Mouse (Mus musculus): ENCODE data around the gene Fmo2. TPM values are rescaled to one million over a fixed set of nuclear protein-coding genes. Genes with fewer than 3 reads are reported as not detected.
A peak's percentile ranks its signal among the peaks of the same experiment; 100 is the strongest.

The Fmo2 gene
- polyA plus RNA-seq, 1 experiment = 256 TPM

DNA sequence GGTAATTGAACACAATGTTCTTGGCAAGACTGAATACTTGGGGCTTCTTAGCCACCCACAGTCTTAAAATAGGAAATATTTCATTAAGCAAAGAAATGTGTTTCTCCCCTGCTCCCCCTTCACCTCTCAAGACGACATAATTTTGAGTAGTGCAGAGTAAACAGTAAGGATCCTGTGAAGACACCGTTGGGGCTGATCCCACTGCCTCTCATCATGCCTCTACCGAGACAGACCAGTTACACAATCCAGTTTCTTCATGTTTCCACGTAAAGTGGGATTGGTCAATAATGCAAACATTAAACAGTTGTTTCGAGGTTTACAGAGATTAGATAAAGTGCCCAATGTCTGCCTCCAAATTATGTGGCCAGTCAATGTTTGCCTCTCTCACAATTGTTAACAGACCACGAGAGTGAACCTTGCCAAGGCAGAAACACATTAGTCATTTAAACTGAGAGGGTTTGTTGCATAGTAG, 6.5 kb downstream of the Fmo2 start:
- no peak for DNase-seq (ENCODE audit: low spot score)

DNA sequence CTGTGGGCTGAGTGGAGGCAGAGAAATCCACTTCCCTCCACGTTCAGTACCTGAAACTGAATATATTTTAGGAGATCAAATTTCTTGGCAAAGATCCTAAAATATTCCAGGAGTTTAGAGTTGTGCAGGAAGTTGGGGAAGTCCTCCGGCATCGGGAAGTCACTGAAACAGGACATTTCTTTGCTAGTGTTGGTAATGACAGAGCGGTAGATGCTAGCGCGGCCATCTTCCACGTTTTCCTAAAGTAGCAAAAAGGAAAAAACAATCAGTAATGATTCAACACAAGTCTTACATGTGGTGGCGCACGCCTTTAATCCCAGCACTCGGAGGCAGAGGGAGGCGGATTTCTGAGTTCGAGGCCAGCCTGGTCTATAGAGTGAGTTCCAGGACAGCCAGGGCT, 9.9 kb downstream of the Fmo2 start:
- no peak for DNase-seq (ENCODE audit: low spot score)

DNA sequence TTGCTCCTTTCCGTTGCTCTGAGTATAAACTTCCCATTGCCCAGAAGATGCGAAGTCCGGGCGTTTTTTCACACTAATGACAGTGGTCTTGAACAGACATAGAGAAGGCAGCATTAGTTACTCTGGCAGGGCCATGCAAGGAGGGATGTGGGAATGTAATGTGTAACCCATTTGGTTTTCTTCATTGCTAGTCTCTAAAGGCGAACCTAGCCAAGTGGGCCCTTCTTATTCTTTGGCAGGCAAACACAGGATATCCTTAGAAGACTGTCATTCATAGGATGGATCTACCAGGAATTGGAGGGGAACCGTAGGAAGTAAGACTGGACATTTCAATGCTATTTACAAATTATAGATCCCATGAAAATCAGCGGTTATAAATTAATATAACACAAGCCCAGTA, 10.9 kb downstream of the Fmo2 start:
- no peak for DNase-seq (ENCODE audit: low spot score)

DNA sequence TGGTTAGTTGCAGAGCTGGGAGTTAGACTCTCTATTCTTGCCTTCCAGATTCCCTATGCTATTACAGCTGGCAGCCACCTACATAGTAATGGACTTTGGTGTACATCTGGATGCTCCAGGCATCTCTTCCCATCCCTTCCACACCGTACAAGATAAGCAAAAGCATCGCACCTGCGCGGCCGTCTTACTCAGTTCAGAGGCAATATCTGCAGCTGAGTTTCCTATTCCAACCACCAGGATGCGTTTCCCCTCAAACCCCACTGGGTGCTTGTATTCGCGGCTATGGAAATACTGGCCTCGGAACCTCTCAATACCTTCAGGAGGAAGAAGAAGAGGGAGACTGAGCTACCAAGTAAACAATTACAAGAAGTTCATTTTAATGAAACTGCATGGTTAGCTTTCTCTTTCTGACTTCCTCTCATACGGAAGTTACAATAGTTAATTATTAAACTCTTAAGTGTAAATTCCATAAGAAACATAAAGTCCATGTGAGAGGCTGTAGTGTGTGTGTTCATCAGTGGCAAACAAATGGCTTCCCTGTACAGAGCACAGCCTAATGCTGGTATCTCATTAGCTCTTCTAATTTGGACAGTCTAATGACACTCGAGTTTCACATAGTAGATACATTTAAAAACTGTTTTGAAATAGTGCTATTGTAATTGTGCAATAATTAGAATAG, 12.2 kb downstream of the Fmo2 start:
- DNase-seq (ENCODE audit: low spot score) = no peak

DNA sequence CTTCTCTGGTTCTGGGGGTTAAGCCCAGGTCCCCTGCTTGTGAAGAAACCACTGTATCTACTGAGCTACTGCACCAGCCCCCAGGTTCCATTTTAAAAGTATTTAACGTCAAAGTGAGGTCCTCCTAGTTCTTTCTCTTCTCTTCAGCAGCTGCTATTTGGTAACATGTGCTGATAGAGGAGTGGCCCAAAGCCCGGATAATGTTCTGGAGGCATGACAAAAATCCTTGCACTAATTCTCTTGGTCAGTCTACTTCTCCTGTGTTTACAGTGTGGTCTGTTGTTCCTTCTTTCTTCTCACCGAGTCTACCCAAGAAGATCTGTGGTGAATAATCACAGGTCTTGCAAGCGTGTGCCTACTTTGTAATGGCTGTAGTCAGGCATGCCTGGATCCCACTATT, 15.8 kb downstream of the Fmo2 start:
- DNase-seq (ENCODE audit: low spot score) = no peak

DNA sequence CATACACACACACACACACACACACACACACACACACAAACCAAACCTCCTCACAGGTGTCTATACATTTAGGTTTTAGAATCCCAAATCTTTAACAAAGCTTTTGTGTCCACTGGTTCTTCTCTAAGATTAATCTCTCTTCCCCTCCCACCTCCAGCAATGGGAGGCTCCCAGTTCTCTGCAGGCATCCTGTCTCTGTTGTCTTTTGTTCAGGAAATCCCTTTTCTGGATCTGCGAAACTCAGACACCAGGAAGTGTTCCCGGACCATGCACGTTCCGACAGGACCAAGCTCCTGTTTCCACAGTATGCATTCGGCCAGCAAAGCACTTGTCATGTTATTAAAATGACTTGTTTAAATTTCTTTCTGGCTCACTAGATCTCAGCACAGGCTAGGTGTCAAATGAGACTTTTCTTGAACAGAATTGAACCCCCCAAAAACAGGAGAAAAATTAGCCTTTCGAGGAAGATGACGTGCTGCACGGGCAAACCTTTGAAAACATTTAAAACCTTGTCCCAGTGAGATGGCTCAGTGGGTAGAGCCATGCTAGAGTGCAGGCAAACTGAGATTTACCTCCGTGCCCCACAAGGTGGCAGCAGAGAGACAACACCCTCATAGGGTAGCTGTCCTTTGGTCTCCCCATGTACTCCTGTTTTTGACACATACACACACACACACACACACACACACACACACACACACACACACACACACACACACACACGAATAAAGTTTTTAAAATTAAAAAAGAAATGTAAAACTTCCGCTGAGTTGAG, 18.7 kb downstream of the Fmo2 start:
- DNase-seq (ENCODE audit: low spot score) = peak; percentile 34

DNA sequence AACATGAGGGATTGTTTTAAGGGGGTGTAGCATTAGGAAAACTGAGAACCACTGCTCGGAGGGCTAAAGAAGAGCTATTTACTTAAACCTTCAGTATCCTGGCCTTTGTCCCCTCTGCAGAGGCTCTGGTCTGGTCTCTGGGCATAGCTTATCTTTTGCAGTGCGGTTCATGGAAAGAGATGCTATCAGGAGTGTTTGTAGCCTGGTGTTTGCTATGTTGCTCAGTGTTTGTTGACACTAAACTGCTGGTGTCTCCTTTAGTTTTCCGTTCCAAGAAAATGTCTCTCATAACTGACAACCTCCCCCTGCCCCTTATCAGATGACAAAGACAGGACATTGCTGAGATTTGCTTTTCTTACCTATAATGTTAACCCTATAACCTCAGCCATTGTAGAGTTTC, 23.4 kb downstream of the Fmo2 start:
- DNase-seq (ENCODE audit: low spot score) = no peak

DNA sequence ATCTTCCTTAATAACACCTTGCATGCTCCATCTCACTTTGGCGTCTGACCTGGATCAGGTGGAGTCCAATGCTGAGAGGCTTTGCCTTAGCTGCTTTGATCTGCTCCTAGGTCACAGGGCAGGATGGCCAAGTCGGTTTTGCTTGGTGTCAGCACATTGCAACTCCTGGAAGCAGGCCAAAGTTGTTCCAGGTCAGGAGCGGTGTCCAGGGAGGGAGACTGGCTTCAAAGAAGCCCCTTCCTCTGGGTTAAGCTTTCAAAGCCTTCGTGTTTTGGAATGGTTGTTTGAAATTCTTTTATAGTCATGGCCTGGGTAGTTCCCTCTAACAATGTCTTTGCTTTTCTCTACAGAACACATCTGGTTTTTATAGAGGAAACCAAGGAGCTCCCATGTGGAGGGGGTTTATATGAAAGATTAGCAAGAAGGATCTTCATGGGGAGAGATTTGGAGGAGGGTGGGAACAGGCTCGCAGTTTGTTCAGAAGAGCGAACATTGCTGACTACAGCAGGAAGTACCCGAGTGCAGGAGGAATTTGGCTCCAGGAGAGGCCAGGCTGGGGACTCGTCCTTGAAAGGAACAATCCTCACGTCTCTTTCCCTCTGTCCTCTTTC, 26.7 kb downstream of the Fmo2 start:
- DNase-seq (ENCODE audit: low spot score) = no peak

DNA sequence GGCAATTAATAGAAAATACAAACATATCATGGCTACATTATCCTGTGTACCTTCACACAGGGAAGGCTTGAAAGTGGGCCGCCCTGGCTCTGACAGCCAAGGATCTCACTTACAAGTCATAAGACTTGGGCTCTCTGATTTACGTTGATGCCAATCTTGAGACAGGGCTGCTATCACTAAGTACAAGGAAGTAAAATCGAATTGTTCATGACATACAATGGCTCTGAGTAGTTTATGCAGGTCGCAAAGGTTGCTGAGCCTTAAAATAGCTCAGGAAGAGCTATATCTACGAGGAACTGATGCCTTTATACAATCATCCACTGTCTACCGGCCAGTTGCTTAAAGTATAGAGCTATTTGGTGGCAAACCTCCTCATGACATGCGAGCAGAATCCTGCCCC, 27.5 kb downstream of the Fmo2 start:
- DNase-seq (ENCODE audit: low spot score) = no peak

DNA sequence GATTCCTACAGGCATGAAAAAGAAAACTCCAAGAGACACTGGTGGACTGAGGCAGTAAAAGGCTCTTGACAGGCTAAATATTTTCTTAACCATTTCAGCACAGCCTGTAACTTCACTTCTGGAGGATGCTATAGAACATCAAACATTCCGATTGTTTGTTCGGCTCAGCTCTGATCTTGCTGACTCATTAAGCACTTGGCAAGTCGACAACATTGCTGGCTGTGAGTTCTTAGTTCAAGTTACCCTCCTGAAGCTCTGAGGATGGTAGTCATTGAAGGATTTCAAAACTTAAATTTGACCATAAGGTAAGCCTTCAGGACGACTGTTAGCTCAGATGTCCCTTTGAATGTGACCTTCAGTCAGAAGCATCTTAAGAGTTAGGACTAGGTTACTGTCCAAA, 31.1 kb downstream of the Fmo2 start:
- DNase-seq (ENCODE audit: low spot score) = no peak

DNA sequence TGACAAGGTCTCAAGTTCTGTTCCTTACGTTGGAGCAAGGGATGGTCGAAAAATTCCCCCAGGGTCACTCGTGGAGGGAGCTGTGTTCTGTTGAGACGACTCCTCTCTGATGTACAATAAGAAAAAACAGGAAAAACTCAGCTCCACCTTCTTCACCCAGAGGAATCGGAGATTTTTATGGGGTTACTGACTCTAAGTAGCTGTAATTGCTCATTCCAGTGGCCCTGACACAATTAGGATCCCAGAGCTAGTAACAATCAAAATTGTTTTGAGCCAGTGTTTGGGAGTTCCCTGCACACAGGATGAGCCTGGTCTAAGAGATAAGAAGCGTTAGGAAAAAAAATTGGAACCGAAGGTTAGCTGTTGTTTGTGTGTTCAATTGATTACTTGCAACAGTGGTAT, 32.2 kb downstream of the Fmo2 start, which contains the start of gene Fmo1:
TSS of gene Fmo1 (minus strand) at position 331 of the 402 bp plus-strand sequence.
- DNase-seq (ENCODE audit: low spot score) = no peak

DNA sequence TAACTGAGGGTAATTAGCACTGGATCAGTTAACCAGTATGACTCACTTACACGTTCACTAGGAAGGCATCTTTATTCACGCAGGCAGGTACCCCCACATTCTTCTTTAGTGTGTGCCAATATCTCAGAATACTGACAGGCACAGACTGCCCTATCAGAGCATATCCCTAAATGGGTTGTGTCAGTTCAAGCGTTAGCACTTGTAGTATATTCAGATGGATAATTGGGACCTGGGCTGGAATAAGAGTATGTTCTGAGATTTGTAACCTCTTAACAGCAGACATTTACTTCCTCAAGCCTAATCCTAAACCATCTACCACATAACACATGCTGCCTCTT, 33.1 kb downstream of the Fmo2 start:
- DNase-seq (ENCODE audit: low spot score) = no peak

DNA sequence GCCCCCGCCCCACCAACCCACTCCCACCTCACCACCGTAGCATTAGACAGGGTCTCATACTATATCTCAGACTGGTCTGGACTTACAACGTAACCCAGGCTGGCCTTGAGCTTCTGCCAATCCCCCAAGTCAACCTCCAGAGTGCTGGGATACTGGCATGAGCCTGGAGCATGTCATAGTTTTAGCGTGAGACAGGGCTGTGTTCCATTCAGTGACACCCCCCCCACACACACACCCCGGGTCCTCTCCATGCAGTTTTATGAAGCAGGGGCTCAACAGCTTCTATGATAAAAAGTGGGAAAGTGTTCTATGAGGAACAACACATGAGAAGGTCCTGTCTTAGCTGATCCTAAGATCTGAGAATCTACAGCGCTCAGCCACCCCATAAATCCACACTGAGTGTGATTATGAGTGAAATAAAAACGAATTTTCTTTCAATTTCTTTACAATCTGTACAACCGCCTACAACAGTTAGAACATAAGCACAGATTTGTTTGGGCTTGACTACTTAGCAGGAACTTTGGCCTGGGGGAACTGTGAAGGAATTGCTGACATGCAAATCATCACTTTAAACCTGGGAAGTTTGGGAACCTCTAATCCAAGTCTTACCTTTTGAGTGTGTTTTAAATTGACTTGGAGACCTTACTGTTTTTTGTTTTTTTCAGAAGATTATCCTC, 33.6 kb downstream of the Fmo2 start:
- DNase-seq (ENCODE audit: low spot score) = no peak

DNA sequence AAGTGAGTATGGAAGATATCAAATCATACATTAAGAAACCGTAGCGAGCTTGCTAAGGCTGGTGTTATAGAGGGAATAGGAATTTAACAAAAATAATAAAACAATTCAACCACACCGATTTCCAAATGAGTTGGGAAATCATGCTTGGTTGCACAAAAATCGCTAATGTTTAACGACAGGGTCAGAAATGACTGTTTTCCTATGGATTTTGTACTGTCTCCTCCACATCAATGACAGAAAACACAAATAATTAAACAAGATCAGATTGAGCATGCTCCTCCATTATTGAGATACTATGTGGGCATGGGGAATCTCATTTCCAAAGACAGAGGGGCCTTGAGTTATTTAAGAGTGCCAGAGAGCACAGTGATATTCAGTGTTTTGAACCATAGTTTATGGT, 34.2 kb downstream of the Fmo2 start:
- DNase-seq (ENCODE audit: low spot score) = no peak

DNA sequence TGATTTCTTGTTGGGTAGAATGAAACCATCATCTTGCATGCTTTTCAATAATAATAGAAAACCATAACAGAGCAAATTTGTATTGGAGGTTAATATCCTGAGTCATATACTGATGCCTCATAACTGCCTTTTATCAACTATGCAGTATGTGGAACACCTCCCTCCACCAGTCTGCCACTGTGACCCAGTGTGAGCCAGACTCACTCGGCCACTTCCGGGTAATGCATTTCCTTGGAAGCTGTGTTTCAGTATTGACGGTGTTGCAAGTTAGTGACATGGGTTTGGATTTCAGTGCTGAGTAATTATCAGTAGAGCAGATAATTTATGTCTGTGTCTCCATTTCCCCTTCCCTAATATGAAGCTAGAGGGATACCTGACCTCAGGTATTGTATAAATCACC, 34.9 kb downstream of the Fmo2 start:
- no peak for DNase-seq (ENCODE audit: low spot score)

DNA sequence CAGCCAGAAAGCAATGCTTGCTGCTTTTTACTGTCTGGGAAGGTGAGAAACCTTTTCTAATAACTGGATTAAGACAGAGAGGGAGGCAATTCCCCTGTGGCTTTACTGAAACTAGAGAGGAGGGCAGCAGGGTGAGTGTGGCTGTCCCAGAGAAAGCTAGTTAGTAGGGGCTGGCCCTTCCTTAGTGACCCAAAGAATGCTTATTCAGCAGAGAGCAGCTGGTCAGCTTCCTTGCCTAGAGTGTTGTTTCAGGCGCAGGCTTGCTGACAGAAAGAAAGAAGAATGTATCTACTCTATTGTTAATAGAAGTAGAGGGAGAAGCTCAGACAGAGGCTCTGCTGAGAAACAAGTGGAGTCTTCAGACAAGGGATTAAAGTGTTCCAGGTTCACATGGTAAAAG, 36.2 kb downstream of the Fmo2 start:
- DNase-seq (ENCODE audit: low spot score) = no peak

DNA sequence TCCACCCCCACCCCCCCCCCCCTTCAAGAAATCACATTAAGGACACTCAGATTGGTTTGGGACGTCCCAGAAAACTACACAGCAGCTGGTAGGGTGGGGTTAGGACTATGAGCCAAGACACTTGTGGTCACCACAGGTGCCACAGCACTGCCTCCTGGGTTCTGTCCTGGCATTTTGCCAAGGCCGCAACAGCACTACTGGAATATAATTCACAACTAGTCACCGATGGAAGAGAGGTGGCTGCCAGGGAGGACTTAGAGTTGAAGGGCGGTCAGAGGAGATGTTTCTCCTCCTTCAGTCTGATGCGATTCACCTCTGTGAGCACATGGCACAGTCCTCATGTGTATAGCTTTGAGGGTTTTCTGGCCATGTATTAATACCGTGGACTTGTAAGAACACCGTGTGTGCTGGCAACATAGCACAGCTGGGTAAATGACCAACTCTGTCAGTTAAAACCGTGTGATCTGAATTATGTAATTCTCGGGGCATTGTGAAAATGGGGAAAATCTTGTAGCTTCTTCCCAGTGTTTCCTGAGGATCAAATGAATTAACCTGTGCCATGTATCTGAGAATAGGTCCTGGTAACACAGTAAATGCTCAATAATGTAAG, 38.4 kb downstream of the Fmo2 start:
- DNase-seq (ENCODE audit: low spot score) = no peak

DNA sequence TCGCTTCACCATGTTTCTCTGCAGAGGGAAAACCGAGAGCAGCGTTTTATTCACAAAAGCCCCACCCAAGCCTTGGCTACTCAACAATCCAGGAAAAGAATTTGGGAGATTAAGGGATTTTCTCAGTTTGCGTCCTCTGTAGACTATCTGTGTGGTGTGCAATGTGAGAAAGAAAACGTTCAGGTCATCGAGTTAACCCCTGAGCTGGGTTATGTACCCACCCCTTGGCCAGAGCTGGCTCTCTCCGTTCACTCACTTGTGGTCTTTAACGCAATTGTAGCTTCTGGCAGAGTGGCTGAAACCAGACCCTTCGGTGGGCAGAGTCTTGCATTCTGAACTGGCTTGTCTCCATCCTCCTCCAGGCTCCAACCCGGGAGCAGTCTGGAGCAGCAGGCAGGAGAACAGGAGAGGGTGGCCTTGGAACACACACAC, 39.0 kb downstream of the Fmo2 start:
- DNase-seq (ENCODE audit: low spot score) = no peak

DNA sequence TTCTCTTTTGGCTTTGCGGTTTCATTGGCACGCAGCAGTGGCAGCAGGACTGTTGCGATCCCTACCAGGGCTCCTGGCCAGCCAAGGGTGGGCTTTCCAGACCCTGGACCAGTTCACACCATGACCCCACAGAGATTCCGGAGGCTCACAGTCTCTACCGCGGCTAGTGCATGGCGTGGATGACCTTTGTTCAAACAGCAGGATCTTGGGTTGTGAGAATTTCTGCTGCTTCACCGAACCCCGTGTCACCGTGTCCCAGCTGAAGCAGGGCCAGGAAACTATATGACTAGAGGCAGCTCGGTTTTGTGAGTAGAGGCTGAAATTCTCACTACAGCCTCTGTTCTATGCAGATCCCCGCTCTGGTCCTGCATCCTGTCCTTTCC, 39.8 kb downstream of the Fmo2 start:
- DNase-seq (ENCODE audit: low spot score) = no peak

DNA sequence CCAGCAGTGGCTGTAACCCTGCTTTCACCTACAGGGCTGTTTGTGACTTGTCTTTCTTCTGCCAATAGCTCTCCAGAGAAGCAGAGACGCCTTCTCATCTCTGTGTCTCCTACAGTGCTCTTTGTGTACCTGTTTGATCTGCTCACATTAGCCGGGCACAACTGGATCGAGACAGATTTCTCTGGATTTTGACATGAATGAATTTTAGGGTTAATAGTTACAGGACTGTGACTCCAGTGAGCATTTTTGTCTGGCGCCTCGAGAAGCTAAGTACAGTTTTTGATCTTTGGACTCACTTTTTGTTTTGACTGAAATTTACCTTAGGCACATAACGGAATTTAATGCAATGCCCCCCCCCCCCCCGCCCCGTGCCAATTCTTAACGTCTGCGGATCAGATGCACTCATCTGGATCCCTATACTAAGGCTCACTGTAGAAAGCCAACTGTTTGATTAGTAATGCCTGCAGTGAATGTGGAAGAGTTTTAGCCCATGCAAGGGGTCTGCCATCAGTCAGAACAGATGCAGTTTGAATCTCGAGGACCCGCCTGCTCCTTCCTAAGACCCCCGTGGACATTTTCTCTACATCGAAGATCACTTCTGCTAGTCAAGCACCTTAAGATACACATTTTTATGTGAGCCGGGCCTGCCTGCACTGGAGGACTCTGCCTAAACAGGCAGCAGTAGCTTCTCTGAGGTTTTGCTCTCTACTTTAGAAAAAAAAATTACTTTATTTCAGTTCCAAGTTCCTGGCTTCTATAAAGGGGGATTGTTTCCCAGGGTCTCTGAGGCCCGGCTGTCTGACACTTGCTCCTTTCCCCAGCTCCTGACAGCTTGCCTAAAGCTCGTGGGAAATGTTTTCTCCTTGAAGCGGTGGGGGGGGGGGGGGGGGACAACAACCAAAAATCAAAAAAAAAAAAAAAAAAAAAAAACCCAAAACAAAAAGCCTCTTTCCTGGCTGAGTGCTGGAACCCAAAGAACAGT, 40.5 kb downstream of the Fmo2 start:
- DNase-seq (ENCODE audit: low spot score) = no peak
